Mouse (Mus musculus) adrenal gland, adult 18-20 months (tissue): ENCODE results near the gene Olfr548-ps1. TPM values are rescaled to one million over a fixed set of nuclear protein-coding genes. Genes with fewer than 3 reads are reported as not detected.
"Not testable (repeated sequence)": the region's sequence is repeated elsewhere in the genome, so short reads cannot be mapped to it uniquely, and the experiment has no call there.

ENCODE experiments used
- DNase-seq, 2 experiments: peaks; one replicate each; pipeline ENCODE4 v3.0.0; 2021 to 2022; ENCODE audit warnings: low spot score in 2 of 2
- long read RNA-seq, 2 experiments: library from polyadenylated mRNA; stranded (forward); transcript quantifications; one replicate each; pipeline ENCODE4 v2.0.0; 2021
- total RNA-seq, 2 experiments: library from RNA; stranded (reverse); gene quantifications; 1 replicate in 1 of 2; 2 replicates in 1 of 2; pipeline ENCODE4 v1.2.3; 2021

Olfr548-ps1 gene
- total RNA-seq: not detected
- long read RNA-seq, experiment 1: 0 reads
- long read RNA-seq, experiment 2: 0 reads

- no peak for DNase-seq
Measured at GRCm38 (mm10) chr7:102540596-102540995, at the start of gene Olfr548-ps1. Gene Olfr548-ps1 (plus strand): TSS chr7:102540896.

- DNase-seq: not testable (repeated sequence)
Measured at GRCm38 (mm10) chr7:102494416-102494815, 46.3 kb upstream of the Olfr548-ps1 start.

- no peak for DNase-seq
Measured at GRCm38 (mm10) chr7:102499473-102499872, 41.2 kb upstream of the Olfr548-ps1 start, which contains the start of gene Olfr545. Gene Olfr545 (minus strand): TSS chr7:102499573.

GRCm38 (mm10) chr7:102501986-102502385 lies 38.7 kb upstream of the Olfr548-ps1 start:
- no peak for DNase-seq

- peak; percentile 67 to 68 for DNase-seq
Measured at GRCm38 (mm10) chr7:102506848-102507247, 33.8 kb upstream of the Olfr548-ps1 start.

GRCm38 (mm10) chr7:102508066-102508465 lies 32.6 kb upstream of the Olfr548-ps1 start:
- no peak for DNase-seq

GRCm38 (mm10) chr7:102508666-102509065 lies 32.0 kb upstream of the Olfr548-ps1 start:
- DNase-seq: no peak

- no peak for DNase-seq
Measured at GRCm38 (mm10) chr7:102509726-102510125, 31.0 kb upstream of the Olfr548-ps1 start.

GRCm38 (mm10) chr7:102511927-102512326 lies 28.8 kb upstream of the Olfr548-ps1 start:
- DNase-seq: no peak

GRCm38 (mm10) chr7:102512814-102513435 lies 27.8 kb upstream of the Olfr548-ps1 start:
- DNase-seq: peak; percentile 92 to 95

GRCm38 (mm10) chr7:102514144-102514543 lies 26.6 kb upstream of the Olfr548-ps1 start:
- DNase-seq: no peak

GRCm38 (mm10) chr7:102516261-102517050 lies 24.2 kb upstream of the Olfr548-ps1 start:
- DNase-seq: no peak

- DNase-seq: no peak
Measured at GRCm38 (mm10) chr7:102517051-102517335, 23.7 kb upstream of the Olfr548-ps1 start.

GRCm38 (mm10) chr7:102529052-102529451 lies 11.6 kb upstream of the Olfr548-ps1 start:
- DNase-seq: no peak

- no peak for DNase-seq
Measured at GRCm38 (mm10) chr7:102534449-102534848, 6.2 kb upstream of the Olfr548-ps1 start, which contains the start of gene Olfr547. Gene Olfr547 (plus strand): TSS chr7:102534749.

- DNase-seq: no peak
Measured at GRCm38 (mm10) chr7:102541251-102541650, 555 bp downstream of the Olfr548-ps1 start.

- no peak for DNase-seq
Measured at GRCm38 (mm10) chr7:102549570-102549969, 8.9 kb downstream of the Olfr548-ps1 start, which contains the start of gene Olfr549. Gene Olfr549 (plus strand): TSS chr7:102549870.

- no peak for DNase-seq
Measured at GRCm38 (mm10) chr7:102553279-102553678, 12.6 kb downstream of the Olfr548-ps1 start.

- DNase-seq: peak; percentile 80 to 86
Measured at GRCm38 (mm10) chr7:102564999-102565997, 24.6 kb downstream of the Olfr548-ps1 start, which contains the start of gene Trim21. Gene Trim21 (minus strand): TSS chr7:102565486.

GRCm38 (mm10) chr7:102566219-102566618 lies 25.5 kb downstream of the Olfr548-ps1 start:
- no peak for DNase-seq

GRCm38 (mm10) chr7:102571142-102571541 lies 30.4 kb downstream of the Olfr548-ps1 start, which contains the start of gene Olfr550:
Gene Olfr550 (plus strand): TSS chr7:102571442.
- no peak for DNase-seq
